Mouse (Mus musculus) bone marrow, adult 2 months (tissue): ENCODE measurements around the gene Zswim4. TPM values are rescaled to one million over a fixed set of nuclear protein-coding genes. Genes with fewer than 3 reads are reported as not detected.
A peak's percentile ranks its signal among the peaks of the same experiment; 100 is the strongest.

Experiments used
- H3K27ac ChIP-seq: fragments of 200-500 bp; 2 replicates; pipeline ENCODE4 v1.5.1; 2012; ENCODE audit warnings: low read depth, mild to moderate bottlenecking, control low read depth, inconsistent platforms, low read length; ENCODE audit not compliant: control insufficient read depth, poor library complexity, insufficient read depth
- H3K4me1 ChIP-seq: fragments of 200-500 bp; 2 replicates; pipeline ENCODE4 v1.6.1; 2011; ENCODE audit warnings: low read length; ENCODE audit not compliant: control insufficient read depth, insufficient read depth
- H3K4me3 ChIP-seq: fragments of 200-500 bp; replicated peaks from 2 replicates; pipeline ENCODE3; 2011; ENCODE audit warnings: mild to moderate bottlenecking, low read depth, low read length, control low read depth; ENCODE audit not compliant: control insufficient read depth
- CTCF ChIP-seq: fragments of 200-500 bp; IDR thresholded peaks from 2 replicates; pipeline ENCODE4 v1.5.1; 2011; ENCODE audit warnings: low read length, control low read depth; ENCODE audit not compliant: control insufficient read depth, insufficient read depth
- POLR2A ChIP-seq: fragments of 200-500 bp; IDR thresholded peaks from 2 replicates; pipeline ENCODE4 v1.6.1; 2011; ENCODE audit warnings: low read depth, mild to moderate bottlenecking, control low read depth, low read length, borderline replicate concordance; ENCODE audit not compliant: control insufficient read depth
- WGBS: fragments of 180-500 bp; shearing (Covaris S2); methylation state at CpG from one replicate; pipeline ENCODE4 v1.1.7; 2018; 5-methylcytosine and 5-hydroxymethylcytosine counted together
- polyA plus RNA-seq: library from polyadenylated mRNA; stranded (reverse); fragments of >200 nt; gene quantifications from 2 replicates; pipeline ENCODE4 v1.2.4, GENCODE M21; 2011; ENCODE audit warnings: low replicate concordance; ENCODE audit not compliant: missing spikeins, insufficient read depth, insufficient read length

Gene Zswim4
- polyA plus RNA-seq, 1 experiment, result 4.0 TPM

DNA sequence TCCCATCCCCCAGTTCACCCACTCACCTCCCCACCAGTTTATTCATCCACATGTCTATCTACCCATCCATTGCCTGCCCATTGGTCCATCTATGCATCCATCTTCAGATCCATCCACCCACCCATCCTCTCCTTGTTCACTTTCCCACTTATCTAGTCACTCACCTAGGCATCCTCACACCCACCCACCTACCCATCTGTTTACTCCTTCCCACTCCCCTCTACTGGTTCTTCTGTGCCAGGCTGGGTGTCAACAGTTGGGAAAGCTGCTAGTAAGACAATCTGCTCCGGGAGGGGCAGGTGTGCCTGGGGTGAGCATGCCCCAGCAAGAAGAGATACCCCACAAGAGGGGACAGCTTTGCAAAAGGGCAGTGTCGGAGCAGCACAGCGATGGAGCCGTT is 24.2 kb upstream of the Zswim4 start:
- no peaks in the 10 kb centered on the region for H3K4me1 ChIP-seq
- no peak overlapping the region for H3K4me3 ChIP-seq
- H3K27ac ChIP-seq, result no peak overlapping the region
- TF ChIP-seq CTCF, result no peak
- no peak for TF ChIP-seq POLR2A
- 93% methylated on average over 4 of the region's 4 CpGs for WGBS

DNA sequence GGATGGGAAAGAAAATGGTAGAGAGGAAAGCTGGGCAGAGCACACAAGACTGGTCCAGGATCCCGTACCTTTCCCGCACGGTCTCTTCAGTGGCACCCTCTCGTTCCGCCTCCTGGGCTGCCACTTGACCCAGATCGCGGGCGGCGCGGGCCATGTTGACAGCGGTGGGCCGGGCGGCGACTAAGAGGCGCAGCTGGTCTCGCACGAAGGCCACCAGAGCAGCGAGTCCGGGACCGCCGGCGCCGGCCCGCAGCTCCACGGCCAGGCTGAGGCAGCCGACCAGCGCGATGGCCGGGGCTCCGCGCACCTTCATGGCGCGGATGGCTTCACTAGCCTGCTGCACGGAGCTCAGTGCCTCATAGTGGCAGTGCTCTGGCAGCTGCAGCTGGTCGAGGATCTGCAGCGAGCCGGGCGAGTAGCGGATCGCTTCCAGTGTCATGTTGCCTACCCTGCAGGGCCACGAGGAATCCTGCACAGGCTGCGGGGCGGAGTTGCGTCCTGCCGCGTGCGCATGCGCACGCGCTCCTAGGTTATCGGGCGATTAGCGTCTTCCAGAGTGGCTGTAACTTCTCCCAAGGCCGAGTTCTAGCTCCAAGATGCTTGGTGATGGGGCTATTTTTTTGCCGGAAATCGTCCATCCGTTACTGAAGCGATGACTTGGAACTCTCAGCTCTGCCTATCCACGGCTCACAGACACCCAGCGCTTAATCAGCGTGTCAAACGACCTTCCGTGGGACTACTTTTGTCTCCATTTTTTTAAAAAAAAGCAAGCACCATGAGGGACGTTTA is 20.2 kb upstream of the Zswim4 start, which contains the start of gene Mri1:
Gene Mri1, minus strand, starts transcription at position 505 of the 789 bp plus-strand sequence.
- Histone ChIP-seq H3K4me1 (no peaks in the 10 kb centered on the region), H3K4me3 (peak within 1 kb of the TSS; percentile 85), H3K27ac (peak within 1 kb of the TSS; percentile 73)
- TF ChIP-seq POLR2A (peak; percentile 84; the same call in 1 of the 2 replicates), CTCF (no peak)
- under 1% methylated on average over 64 of the region's 64 CpGs for WGBS

DNA sequence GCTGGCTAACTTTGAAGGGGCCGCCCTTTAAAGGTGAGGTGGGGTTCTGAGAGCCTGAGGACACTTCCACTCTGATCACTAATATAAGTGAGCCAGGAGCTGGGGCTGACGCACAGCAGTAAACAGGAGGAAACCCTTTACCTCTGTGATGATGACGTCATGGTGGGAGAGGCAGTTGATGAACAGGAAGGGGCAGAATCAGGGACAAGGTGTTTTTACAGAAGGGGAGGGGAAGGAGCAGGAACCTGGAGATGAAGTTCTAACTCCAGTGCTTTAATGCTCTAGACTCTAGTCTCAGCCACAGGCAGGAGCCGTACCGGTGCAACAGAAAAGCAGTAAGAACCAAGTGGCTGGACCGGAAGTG is 19.6 kb upstream of the Zswim4 start:
- no peak for TF ChIP-seq POLR2A
- TF ChIP-seq CTCF, result no peak
- Histone ChIP-seq H3K4me1 (no peaks in the 10 kb centered on the region), H3K27ac (peak overlapping the region; percentile 73), H3K4me3 (peak overlapping the region; percentile 85)
- WGBS, result 12% methylated on average over 6 of the region's 6 CpGs

DNA sequence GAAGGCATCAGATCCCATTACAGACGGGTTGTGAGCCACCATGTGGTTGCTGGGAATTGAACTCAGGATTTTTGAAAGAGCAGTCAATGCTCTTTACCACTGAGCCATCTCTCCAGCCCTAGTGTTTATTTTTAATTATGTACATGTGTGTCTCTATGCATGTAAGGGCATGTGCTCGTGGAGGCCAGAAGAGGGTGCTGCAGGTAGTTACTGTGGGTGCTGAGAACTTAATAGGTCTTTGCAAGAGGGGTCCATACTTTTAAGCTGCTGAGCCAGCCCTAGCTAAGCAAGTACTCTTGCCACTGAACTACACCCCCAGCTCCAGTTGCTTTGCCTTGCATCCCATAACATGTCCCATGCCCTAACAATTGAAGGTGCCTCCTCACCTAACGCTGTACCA is 19.0 kb upstream of the Zswim4 start:
- Histone ChIP-seq H3K27ac (no peak overlapping the region; the same call in 1 of the 2 replicates), H3K4me3 (no peak overlapping the region), H3K4me1 (no peaks in the 10 kb centered on the region)
- 78% methylated on average over 3 of the region's 3 CpGs for WGBS
- TF ChIP-seq POLR2A (no peak), CTCF (no peak)

DNA sequence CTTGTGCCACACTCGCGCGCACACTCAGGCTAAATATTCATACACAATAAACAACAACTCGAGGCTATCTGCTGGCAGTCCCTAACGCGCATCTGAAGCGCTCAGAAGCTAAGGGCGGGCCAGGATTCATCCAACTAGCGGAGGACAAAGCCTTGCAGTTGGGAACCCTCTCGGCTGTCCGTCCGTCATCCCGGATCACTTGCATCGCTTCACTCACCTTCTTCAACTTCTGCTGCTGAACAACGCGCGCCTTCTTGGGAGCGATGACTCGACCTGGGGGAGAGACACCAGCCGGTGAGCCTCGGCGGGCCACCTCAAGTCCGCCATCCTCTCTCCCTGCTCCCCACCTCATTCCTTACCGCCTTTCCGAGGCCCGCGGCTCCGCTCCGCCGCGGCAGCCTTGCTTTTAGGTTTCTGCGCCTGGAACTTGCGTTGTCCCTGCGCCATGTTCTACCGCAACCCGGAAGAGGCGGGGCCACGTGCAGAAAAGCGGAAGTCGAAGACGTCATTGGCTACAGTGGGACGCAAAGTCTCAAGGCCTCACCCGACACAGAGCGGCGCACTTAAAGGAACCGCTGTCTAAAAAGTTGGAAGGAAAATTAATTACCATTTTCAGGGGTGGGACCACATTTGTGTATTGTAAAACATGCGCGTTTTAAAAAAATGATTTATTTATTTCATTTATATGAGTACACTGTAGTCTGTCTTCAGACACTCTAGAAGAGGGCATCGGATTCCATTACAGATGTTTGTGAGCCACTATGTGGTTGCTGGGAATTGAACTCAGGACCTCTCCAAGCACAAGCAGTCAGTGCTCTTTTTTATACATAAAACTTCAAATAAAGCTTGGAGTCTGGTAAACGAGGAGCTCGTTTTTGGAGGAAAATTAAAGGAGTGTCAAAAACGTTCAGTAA is 12.7 kb upstream of the Zswim4 start, which contains the start of gene D8Ertd738e:
Gene D8Ertd738e, minus strand, starts transcription at position 463 of the 914 bp plus-strand sequence.
- TF ChIP-seq POLR2A (peak; percentile 95; the same call in 1 of the 2 replicates), CTCF (no peak)
- peak within 1 kb of the TSS; percentile 90 for H3K27ac ChIP-seq
- H3K4me1 ChIP-seq, result no peaks in the 10 kb centered on the region
- WGBS, result 4% methylated on average over 52 of the region's 52 CpGs
- peak within 1 kb of the TSS; percentile 96 for H3K4me3 ChIP-seq

DNA sequence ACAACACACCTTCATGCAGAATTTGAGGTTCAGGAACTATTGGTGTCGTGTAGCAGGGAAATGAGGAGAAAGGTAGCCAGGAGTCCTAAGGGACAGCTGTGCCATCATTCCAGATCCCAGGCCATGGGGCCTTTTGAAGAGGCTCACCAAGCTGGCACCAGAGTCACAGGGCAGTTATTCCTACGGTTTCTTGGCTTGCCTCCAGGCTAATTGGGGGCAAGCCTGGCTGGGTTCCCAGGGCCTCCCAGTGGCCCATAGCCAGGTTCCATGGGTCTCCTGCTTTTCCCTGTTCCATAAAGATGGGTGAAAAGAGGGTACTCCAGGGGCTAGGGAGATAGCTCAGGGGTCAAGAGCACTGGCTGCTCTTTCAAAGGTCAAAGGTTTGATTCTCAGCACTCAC is 5.0 kb upstream of the Zswim4 start:
- H3K27ac ChIP-seq, result no peak overlapping the region
- no peak overlapping the region for H3K4me3 ChIP-seq
- peaks cover 1% of the 10 kb centered on the region; the same call in 1 of the 2 replicates for H3K4me1 ChIP-seq
- TF ChIP-seq POLR2A, result no peak
- no peak for TF ChIP-seq CTCF
- WGBS, result 52% methylated on average over 2 of the region's 2 CpGs

DNA sequence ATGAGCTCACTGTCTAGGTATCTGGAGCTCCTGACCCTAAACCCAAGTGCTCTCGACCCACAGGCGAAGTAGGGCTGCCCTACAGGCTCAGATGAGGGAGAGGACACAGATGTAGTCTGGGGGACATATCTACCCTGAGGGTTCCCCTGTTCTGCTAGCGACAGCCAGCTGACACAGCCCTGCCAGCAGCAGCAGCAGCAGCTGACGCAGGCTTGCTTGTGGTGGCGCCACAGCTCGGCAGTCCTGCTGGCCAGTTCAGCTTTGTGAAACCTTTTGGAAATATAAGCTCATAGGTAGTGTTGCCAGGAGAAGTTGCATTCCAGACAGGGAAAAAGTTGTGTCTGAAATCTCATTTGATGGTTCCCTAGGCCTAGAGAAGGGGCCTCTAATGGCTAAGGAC is 4.3 kb upstream of the Zswim4 start:
- H3K27ac ChIP-seq, result no peak overlapping the region
- 73% methylated on average over 6 of the region's 6 CpGs for WGBS
- peaks cover 1% of the 10 kb centered on the region; the same call in 1 of the 2 replicates for H3K4me1 ChIP-seq
- H3K4me3 ChIP-seq, result no peak overlapping the region
- TF ChIP-seq POLR2A (no peak), CTCF (no peak)
